Mouse (Mus musculus) heart, embryonic 13.5 days (tissue): ENCODE results near the gene Esr1. TPM values are rescaled to one million over a fixed set of nuclear protein-coding genes. Genes with fewer than 3 reads are reported as not detected.

Experiments
- ATAC-seq: fragments of 200-750 bp; cut with Nextera tagmentation; 2 replicates; pipeline ENCODE4 v1.8.0; 2017; ENCODE audit warnings: moderate TSS enrichment; ENCODE audit not compliant: insufficient number of reproducible peaks, low FRiP score, low TSS enrichment; ENCODE audit errors: extremely low read depth
- H3K27ac ChIP-seq: fragments of 300-500 bp; sonication (generic); replicated peaks from 2 replicates; pipeline ENCODE4 v1.5.1; 2015; ENCODE audit warnings: moderate library complexity, mild to moderate bottlenecking, inconsistent platforms
- H3K27me3 ChIP-seq: fragments of 300-500 bp; sonication (generic); replicated peaks from 2 replicates; pipeline ENCODE4 v1.6.1; 2015; ENCODE audit warnings: mild to moderate bottlenecking, inconsistent platforms
- H3K36me3 ChIP-seq: fragments of 300-500 bp; sonication (generic); 2 replicates; pipeline ENCODE4 v1.6.1; 2015; ENCODE audit warnings: mild to moderate bottlenecking, inconsistent platforms
- H3K4me1 ChIP-seq: fragments of 300-500 bp; sonication (generic); 2 replicates; pipeline ENCODE4 v1.6.1; 2015; ENCODE audit warnings: inconsistent platforms
- H3K4me2 ChIP-seq: fragments of 300-500 bp; sonication (generic); 2 replicates; pipeline ENCODE4 v1.6.1; 2015; ENCODE audit warnings: inconsistent platforms, mild to moderate bottlenecking, moderate library complexity
- H3K4me3 ChIP-seq: fragments of 300-500 bp; sonication (generic); 2 replicates; pipeline ENCODE4 v1.5.1; 2015; ENCODE audit warnings: moderate library complexity, mild to moderate bottlenecking, inconsistent platforms
- H3K9ac ChIP-seq: fragments of 300-500 bp; sonication (generic); 2 replicates; pipeline ENCODE4 v1.6.1; 2015; ENCODE audit warnings: inconsistent platforms, mild to moderate bottlenecking, moderate library complexity
- H3K9me3 ChIP-seq: fragments of 300-500 bp; sonication (generic); 2 replicates; pipeline ENCODE4 v1.6.1; 2016; ENCODE audit warnings: inconsistent platforms
- WGBS: fragments of 180-500 bp; shearing (Covaris S2); methylation state at CpG from one replicate; pipeline ENCODE4 v1.1.7; 2015; ENCODE audit warnings: mixed read lengths; 5-methylcytosine and 5-hydroxymethylcytosine counted together
- polyA plus RNA-seq: library from polyadenylated mRNA; unstranded; fragments of >200 nt; fragmentation: Nextera tagmentation; extraction: Ambion mirVana; gene quantifications from 2 replicates; pipeline ENCODE4 v1.2.1, GENCODE M21; 2015

The Esr1 gene
- polyA plus RNA-seq, 1 experiment from 2014 or later = 0.74 TPM

DNA sequence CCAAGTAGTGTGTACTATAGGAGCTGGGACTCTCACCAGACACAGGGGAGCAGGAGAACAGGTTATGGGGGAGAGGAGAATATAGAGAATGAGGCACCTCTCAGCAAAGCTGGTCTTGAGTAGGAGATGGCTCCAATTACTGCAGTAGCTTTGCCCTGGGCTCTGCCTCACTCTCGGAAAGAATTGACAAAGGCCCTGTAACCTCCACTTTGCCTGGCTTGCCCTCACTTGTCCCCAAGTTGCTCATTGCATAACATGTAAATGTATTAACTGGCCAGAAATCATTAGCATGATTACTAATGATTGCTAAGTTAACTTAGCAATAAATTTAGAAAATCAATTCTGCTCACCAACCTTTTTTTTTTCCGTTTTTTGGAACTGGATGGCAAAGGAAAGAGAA lies 333.3 kb downstream of the Esr1 start:
- H3K27me3 ChIP-seq = no peaks in the 10 kb centered on the region
- no peak overlapping the region for H3K9ac ChIP-seq
- H3K27ac ChIP-seq = no peak overlapping the region
- H3K36me3 ChIP-seq = no peaks in the 10 kb centered on the region
- WGBS = 74% methylated on average over 2 of the region's 2 CpGs
- H3K9me3 ChIP-seq = no peaks in the 10 kb centered on the region
- H3K4me3 ChIP-seq = no peak overlapping the region
- ATAC-seq = no peak
- no peaks in the 10 kb centered on the region for H3K4me1 ChIP-seq
- no peak overlapping the region for H3K4me2 ChIP-seq

DNA sequence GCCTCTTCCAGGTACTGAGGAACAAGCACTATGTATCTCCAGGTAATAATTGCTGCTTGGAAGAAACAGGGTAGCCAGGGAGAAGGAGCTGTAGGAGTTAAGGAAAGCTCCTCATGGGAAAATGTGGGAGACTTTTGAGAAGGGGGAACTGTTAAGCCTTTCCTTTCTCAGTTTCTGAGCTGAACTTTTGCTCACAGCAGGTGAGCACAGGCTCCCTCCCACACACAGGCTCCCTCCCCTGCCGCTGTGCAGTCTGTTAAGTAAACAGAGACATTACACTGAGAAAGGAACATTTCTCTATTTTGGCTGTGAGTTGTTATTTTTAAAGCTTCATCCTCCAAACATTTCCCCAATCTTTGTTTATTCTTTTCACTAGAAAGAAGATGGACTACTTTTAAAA lies 354.4 kb downstream of the Esr1 start:
- H3K4me1 ChIP-seq = no peaks in the 10 kb centered on the region
- no peaks in the 10 kb centered on the region for H3K27me3 ChIP-seq
- no peaks in the 10 kb centered on the region for H3K36me3 ChIP-seq
- ATAC-seq = no peak
- no peak overlapping the region for H3K4me3 ChIP-seq
- H3K4me2 ChIP-seq = no peak overlapping the region
- H3K9ac ChIP-seq = no peak overlapping the region
- no peak overlapping the region for H3K27ac ChIP-seq
- no peaks in the 10 kb centered on the region for H3K9me3 ChIP-seq
- 27% methylated on average over 1 of the region's 1 CpGs for WGBS

DNA sequence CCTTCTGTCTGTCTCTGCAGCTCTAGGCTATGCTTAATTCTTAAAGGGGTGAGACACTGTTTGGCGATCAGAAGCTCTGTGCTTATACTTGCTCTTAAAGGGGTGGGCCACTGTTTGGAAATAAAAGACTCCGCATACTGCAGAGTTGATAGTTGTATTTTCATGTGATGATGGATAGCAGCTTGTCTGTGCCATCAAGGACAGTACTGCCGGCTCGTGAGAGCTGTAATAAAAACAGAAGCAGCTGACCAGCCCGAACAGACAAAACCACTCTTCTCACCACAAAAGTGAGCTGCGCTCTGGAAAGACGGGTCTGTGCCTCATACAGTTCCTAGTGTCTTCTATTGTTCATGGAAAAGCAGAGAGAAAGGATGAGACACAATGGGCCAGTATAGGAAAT lies 359.8 kb downstream of the Esr1 start:
- H3K36me3 ChIP-seq = no peaks in the 10 kb centered on the region
- H3K27ac ChIP-seq = no peak overlapping the region
- H3K4me2 ChIP-seq = no peak overlapping the region
- no peaks in the 10 kb centered on the region for H3K27me3 ChIP-seq
- no peak overlapping the region for H3K4me3 ChIP-seq
- no peak for ATAC-seq
- H3K9me3 ChIP-seq = no peaks in the 10 kb centered on the region
- H3K4me1 ChIP-seq = no peaks in the 10 kb centered on the region
- H3K9ac ChIP-seq = no peak overlapping the region
- 79% methylated on average over 7 of the region's 7 CpGs for WGBS

DNA sequence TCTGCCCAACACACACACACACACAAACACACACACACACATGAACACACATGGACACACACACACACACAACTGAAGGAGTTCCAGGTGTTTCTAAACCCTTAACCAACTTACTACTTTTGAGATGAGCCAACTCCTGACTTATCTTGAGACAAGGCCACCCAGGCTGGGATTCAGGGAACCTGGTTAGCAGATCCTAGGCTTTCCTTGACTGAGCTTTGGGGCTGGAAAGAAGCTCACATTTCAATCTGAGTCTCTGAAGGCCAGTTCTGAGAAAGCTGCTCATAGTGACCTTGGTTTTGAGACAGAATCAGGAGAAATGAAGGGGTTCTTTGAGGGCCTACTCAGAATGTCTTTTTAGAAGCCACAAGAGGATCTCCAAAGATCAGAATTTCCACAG lies 360.2 kb downstream of the Esr1 start:
- no peaks in the 10 kb centered on the region for H3K36me3 ChIP-seq
- no peak overlapping the region for H3K4me2 ChIP-seq
- no peak overlapping the region for H3K27ac ChIP-seq
- H3K9ac ChIP-seq = no peak overlapping the region
- H3K4me1 ChIP-seq = no peaks in the 10 kb centered on the region
- no peak overlapping the region for H3K4me3 ChIP-seq
- no peaks in the 10 kb centered on the region for H3K9me3 ChIP-seq
- no peak for ATAC-seq
- H3K27me3 ChIP-seq = no peaks in the 10 kb centered on the region

DNA sequence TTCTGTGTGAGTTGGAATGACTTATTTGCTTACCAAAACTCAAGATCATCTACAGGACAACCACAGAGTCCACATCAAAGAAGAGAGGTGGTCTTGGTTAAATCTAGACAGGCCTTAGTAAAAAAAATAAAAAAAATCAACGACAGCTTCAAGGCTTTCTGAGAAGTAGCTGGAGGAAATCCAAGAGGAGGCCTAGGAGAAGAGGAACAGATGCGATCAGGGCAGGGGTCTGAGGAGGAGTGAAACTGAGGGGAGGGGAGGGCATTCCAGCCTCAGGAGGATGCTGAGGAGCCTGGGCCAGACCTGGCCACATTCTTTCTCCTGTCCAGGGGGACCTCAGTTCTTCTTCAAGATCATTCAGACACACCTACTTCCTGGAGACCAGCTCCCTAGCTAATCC lies 360.6 kb downstream of the Esr1 start:
- no peaks in the 10 kb centered on the region for H3K36me3 ChIP-seq
- H3K9me3 ChIP-seq = no peaks in the 10 kb centered on the region
- 57% methylated on average over 2 of the region's 2 CpGs for WGBS
- H3K27me3 ChIP-seq = no peaks in the 10 kb centered on the region
- H3K4me1 ChIP-seq = no peaks in the 10 kb centered on the region
- H3K4me3 ChIP-seq = no peak overlapping the region
- H3K9ac ChIP-seq = no peak overlapping the region
- no peak overlapping the region for H3K27ac ChIP-seq
- no peak overlapping the region for H3K4me2 ChIP-seq
- ATAC-seq = no peak

DNA sequence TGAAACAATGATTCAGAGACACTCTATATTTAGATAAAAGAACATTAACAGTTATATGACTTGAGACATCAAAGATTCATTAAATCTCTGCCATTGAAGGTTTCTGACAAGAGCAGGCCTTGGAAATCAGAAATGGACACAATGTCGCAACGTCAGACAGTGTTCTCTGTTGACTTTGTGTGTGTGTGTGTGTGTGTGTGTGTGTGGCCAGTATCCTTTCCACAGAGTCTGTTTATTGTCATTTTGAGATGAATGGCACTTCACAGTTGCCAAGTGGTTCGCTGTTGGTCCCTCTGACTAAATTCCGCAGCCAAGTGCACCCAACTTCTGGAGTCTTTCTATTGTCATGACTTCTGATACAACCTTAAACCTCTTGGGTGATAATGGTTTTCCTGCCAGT lies 362.9 kb downstream of the Esr1 start:
- no peak overlapping the region for H3K4me2 ChIP-seq
- no peaks in the 10 kb centered on the region for H3K36me3 ChIP-seq
- H3K27me3 ChIP-seq = no peaks in the 10 kb centered on the region
- no peaks in the 10 kb centered on the region for H3K9me3 ChIP-seq
- H3K9ac ChIP-seq = no peak overlapping the region
- no peak overlapping the region for H3K27ac ChIP-seq
- 67% methylated on average over 4 of the region's 4 CpGs for WGBS
- no peak for ATAC-seq
- no peak overlapping the region for H3K4me3 ChIP-seq
- H3K4me1 ChIP-seq = no peaks in the 10 kb centered on the region

DNA sequence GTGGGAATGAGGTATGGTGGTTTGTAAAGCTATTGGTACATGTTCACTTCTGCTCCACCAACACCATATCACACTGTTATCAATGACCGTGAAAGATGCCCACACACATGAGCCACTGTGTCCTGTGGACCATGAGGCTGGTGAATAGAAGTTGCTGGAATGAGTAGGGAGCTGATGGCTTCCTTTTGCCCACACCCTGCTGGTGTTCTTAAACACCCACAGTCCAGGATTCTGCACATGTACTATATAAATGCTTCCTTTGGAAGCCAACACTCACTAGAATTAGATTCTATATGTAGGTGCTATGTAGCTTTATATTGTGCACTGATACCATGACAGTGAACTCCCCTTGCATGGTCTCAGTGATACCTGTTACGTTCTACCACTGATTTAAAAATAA lies 365.2 kb downstream of the Esr1 start:
- Histone ChIP-seq H3K9ac (no peak overlapping the region), H3K4me1 (no peaks in the 10 kb centered on the region), H3K27me3 (no peaks in the 10 kb centered on the region), H3K27ac (no peak overlapping the region), H3K9me3 (no peaks in the 10 kb centered on the region), H3K4me3 (no peak overlapping the region), H3K36me3 (no peaks in the 10 kb centered on the region), H3K4me2 (no peak overlapping the region)
- no peak for ATAC-seq
- 67% methylated on average over 2 of the region's 2 CpGs for WGBS

DNA sequence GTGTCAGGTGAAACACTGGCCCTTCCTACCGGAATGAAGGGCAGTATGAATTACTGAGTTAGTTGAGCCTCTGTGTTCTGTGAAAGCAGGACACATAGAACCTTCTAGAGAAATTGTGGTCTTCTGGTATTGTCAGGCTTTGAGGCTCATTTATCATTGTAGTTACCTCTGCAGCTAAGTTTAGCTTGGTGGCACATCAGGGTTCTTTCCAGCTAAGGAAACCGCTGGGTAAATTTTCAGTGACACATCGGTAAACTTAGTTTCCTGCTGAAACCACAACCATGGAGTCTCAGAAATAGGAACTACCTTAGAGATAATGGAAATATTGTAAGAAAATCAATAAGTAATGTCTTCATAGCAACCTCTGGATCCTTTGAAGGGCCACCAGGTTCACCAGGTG lies 366.0 kb downstream of the Esr1 start:
- WGBS = 85% methylated on average over 3 of the region's 3 CpGs
- H3K4me1 ChIP-seq = no peaks in the 10 kb centered on the region
- no peak overlapping the region for H3K4me2 ChIP-seq
- H3K9ac ChIP-seq = no peak overlapping the region
- no peaks in the 10 kb centered on the region for H3K36me3 ChIP-seq
- no peaks in the 10 kb centered on the region for H3K9me3 ChIP-seq
- no peak overlapping the region for H3K4me3 ChIP-seq
- H3K27me3 ChIP-seq = no peaks in the 10 kb centered on the region
- no peak overlapping the region for H3K27ac ChIP-seq
- ATAC-seq = no peak

DNA sequence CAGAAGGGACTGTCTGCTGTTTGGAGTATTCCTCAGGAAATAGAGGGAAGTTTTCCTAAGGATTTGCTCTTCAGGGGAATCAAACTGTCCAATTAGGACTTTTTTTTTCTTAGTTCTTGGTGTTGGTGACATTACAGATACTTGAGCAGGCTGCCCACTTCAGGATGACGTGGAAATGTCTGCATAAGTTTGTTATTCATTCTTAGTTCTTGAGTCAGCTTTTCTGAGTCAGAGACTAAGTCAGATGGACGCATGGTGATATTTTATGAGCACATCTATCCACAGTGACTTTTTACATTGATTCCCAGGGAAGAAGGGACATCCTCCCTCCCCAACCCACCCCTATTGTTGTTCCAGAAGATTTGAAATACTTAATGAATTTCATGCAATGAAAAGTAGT lies 372.5 kb downstream of the Esr1 start:
- no peaks in the 10 kb centered on the region for H3K27me3 ChIP-seq
- 54% methylated on average over 2 of the region's 2 CpGs for WGBS
- no peak for ATAC-seq
- no peaks in the 10 kb centered on the region for H3K4me1 ChIP-seq
- no peaks in the 10 kb centered on the region for H3K36me3 ChIP-seq
- H3K4me2 ChIP-seq = no peak overlapping the region
- no peak overlapping the region for H3K9ac ChIP-seq
- H3K27ac ChIP-seq = no peak overlapping the region
- no peak overlapping the region for H3K4me3 ChIP-seq
- no peaks in the 10 kb centered on the region for H3K9me3 ChIP-seq

DNA sequence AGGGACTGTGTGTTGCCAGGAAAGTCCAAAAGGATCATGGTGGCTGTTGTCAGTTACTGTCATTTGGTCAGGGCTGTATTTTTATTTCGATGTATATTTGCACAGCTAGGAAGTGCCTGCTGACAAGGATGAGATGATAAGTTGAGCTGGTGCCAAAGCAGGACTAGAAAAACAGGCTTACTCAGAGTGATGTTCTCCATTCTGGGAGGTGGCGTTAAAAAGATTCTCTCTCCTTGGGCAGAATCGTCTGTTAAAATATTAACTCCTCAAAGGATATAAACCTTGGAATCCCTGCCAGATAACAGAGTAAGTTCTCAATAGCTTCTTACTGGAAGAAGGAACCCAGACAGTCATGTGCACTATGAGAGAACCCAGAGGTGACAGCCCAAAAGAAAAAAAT lies 382.4 kb downstream of the Esr1 start:
- 52% methylated on average over 3 of the region's 3 CpGs for WGBS
- no peak overlapping the region for H3K4me2 ChIP-seq
- H3K4me3 ChIP-seq = no peak overlapping the region

DNA sequence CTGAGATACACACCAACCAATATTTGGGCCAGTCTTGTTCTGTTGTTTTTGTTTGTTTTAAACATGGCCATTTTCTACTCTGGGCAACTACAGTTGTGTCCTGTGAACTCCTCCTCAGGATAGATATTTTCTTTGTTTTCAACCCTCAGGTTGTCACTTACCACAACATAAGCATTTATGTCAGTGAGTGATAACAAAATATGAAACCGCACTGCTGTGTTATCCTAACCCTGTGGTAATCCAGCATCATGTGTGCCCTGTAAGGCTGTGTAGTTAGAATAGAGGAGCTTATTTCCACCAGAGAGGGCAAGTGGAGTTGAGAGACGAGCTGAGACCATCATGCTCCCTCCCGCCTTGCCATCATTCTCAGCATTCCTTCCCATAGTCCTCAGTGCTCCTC lies 385.2 kb downstream of the Esr1 start:
- H3K9me3 ChIP-seq = no peaks in the 10 kb centered on the region
- H3K27me3 ChIP-seq = no peaks in the 10 kb centered on the region
- H3K27ac ChIP-seq = no peak overlapping the region
- no peaks in the 10 kb centered on the region for H3K36me3 ChIP-seq
- WGBS = 78% methylated on average over 3 of the region's 3 CpGs
- ATAC-seq = no peak
- no peak overlapping the region for H3K9ac ChIP-seq
- peaks cover 8% of the 10 kb centered on the region for H3K4me1 ChIP-seq
- H3K4me2 ChIP-seq = no peak overlapping the region
- no peak overlapping the region for H3K4me3 ChIP-seq

More for the DNA sequence above, 382.4 kb downstream of the Esr1 start:
- no peaks in the 10 kb centered on the region for H3K9me3 ChIP-seq
- no peak overlapping the region for H3K27ac ChIP-seq
- H3K36me3 ChIP-seq = no peaks in the 10 kb centered on the region
- H3K27me3 ChIP-seq = no peaks in the 10 kb centered on the region
- H3K9ac ChIP-seq = no peak overlapping the region
- ATAC-seq = no peak
- peaks cover 8% of the 10 kb centered on the region for H3K4me1 ChIP-seq

DNA sequence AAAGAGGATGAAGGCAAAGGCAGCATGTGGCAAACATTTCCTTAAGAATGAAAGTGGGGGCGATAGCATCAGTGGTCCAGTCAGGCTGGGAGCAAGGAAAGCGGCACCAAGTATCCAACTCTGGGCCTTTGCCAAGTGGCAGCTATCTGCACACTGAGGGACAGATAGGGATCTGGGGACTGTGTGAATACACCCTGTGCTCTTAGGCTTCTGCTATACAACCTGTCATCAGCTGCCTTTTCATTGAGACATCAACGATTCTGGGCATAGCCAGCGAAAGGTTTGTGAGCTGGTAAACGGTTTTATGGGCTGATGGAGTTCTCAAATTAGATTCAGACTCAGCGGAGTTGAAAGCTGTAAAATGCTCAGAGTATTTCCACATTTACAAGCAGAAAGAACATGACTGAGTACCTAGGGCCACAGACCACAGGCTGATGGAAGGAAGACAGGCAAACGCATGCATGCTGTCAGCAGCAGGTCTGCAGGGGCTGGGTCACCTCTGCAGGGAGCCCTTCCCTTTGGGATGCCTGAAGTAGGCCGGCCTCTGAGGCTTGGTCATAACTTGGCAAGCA lies 397.5 kb downstream of the Esr1 start:
- H3K36me3 ChIP-seq = no peaks in the 10 kb centered on the region
- H3K4me3 ChIP-seq = no peak overlapping the region
- H3K4me2 ChIP-seq = no peak overlapping the region
- no peaks in the 10 kb centered on the region for H3K27me3 ChIP-seq
- H3K9me3 ChIP-seq = 0 out of 2 replicates have a peak, but pooled peaks cover 3% of the 10 kb centered on the region
- no peaks in the 10 kb centered on the region for H3K4me1 ChIP-seq
- no peak overlapping the region for H3K27ac ChIP-seq
- no peak overlapping the region for H3K9ac ChIP-seq
- WGBS = 60% methylated on average over 8 of the region's 8 CpGs
- no peak for ATAC-seq
